Mouse (Mus musculus) stomach, postnatal 0 days (tissue): ENCODE results near the gene Tmem191c. TPM values are rescaled to one million over a fixed set of nuclear protein-coding genes. Genes with fewer than 3 reads are reported as not detected.

Experiments used
- ATAC-seq: fragments of 200-750 bp; cut with Nextera tagmentation; 2 replicates; pipeline ENCODE4 v1.8.0; 2017; ENCODE audit not compliant: low FRiP score, low TSS enrichment
- DNase-seq: peaks from one replicate; pipeline ENCODE4 v3.0.0-alpha.2; 2016; ENCODE audit warnings: low spot score
- H3K27ac ChIP-seq: fragments of 300-500 bp; sonication (generic); replicated peaks from 2 replicates; pipeline ENCODE4 v1.5.1; 2014; ENCODE audit warnings: mild to moderate bottlenecking, control low read depth
- H3K27me3 ChIP-seq: fragments of 300-500 bp; sonication (generic); 2 replicates; pipeline ENCODE4 v1.6.1; 2014; ENCODE audit warnings: low read length; ENCODE audit not compliant: control insufficient read depth, insufficient read depth
- H3K36me3 ChIP-seq: fragments of 300-500 bp; sonication (generic); 2 replicates; pipeline ENCODE4 v1.6.1; 2014; ENCODE audit warnings: low read length, mixed read lengths; ENCODE audit not compliant: control insufficient read depth, insufficient read depth
- H3K4me1 ChIP-seq: fragments of 300-500 bp; sonication (generic); replicated peaks from 2 replicates; pipeline ENCODE4 v1.6.1; 2014; ENCODE audit warnings: antibody characterized with exemption; ENCODE audit not compliant: control insufficient read depth, insufficient read depth
- H3K4me2 ChIP-seq: fragments of 300-500 bp; sonication (generic); replicated peaks from 2 replicates; pipeline ENCODE4 v1.6.1; 2014; ENCODE audit warnings: low read depth, mild to moderate bottlenecking, control low read depth, moderate library complexity
- H3K4me3 ChIP-seq: fragments of 300-500 bp; sonication (generic); 2 replicates; pipeline ENCODE4 v1.5.1; 2014; ENCODE audit warnings: low read depth, low read length, control low read depth
- H3K9ac ChIP-seq: fragments of 300-500 bp; sonication (generic); 2 replicates; pipeline ENCODE4 v1.6.1; 2014; ENCODE audit warnings: mild to moderate bottlenecking, low read length, control low read depth, mixed read lengths
- H3K9me3 ChIP-seq: fragments of 300-500 bp; sonication (generic); 2 replicates; pipeline ENCODE4 v1.6.1; 2016; ENCODE audit warnings: low read length; ENCODE audit not compliant: control insufficient read depth
- CTCF ChIP-seq: IDR thresholded peaks from 2 replicates; pipeline ENCODE4 v1.5.1; 2016; ENCODE audit warnings: antibody characterized with exemption, low read depth, mild to moderate bottlenecking, moderate library complexity
- EP300 ChIP-seq: optimal IDR thresholded peaks from 2 replicates; pipeline ENCODE3; 2016; ENCODE audit warnings: antibody characterized with exemption
- WGBS: fragments of 180-500 bp; shearing (Covaris S2); extraction: QIAGEN DNeasy Blood & Tissue Kit; methylation state at CpG from one replicate; pipeline ENCODE4 v1.1.7; 2014; 5-methylcytosine and 5-hydroxymethylcytosine counted together
- polyA plus RNA-seq: library from polyadenylated mRNA; unstranded; fragments of >200 nt; fragmentation: Nextera tagmentation; extraction: Ambion mirVana; gene quantifications from 2 replicates; pipeline ENCODE4 v1.2.1, GENCODE M21; 2015

Tmem191c gene
- polyA plus RNA-seq, 1 experiment from 2014 or later = 8.8 TPM

DNA sequence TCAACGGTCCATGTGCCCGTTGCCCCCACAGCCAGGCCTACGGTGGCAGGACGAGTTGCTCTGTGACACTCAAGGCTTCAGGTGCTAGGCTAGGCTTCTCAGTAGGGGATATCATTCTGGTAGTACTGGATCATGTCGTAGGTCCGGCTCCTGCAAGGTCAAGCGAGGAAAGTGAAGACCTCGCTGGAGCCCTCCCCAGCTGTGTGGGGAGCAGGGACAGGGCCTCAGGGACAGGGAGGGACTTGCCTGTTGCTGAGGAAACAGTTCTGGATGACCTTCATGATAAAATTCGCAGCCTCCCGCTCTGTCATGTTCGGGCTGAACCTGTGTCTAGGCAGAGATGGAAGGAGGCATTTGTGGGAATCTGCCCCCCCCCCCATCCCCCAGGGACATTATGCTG lies 4.6 kb downstream of the Tmem191c start:
- no peak overlapping the region for H3K4me2 ChIP-seq
- 86% methylated on average over 11 of the region's 11 CpGs for WGBS

DNA sequence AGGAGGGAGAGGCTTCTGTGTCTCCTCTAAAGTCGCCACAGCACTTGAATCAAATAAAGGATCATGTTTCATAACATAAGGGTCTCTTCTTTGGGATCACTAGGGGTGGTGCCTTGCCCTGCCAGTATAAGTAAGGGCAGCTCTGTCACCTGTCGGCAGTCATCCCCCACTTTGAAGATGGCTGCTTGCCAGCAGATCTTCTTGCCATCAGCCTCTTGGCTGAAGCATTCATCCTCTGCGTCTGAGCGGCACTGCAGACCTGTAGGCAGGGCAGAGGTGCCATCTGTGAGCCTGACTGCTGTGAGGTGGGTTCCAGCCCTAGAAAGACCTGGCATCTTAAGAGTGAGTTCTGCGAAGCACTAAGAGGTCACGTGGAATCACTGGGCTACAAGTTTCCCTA lies 7.3 kb downstream of the Tmem191c start:
- Histone ChIP-seq H3K27me3 (no peaks in the 10 kb centered on the region), H3K4me2 (no peak overlapping the region), H3K4me1 (no peaks in the 10 kb centered on the region), H3K27ac (no peak overlapping the region), H3K9ac (no peak overlapping the region), H3K9me3 (no peaks in the 10 kb centered on the region), H3K4me3 (no peak overlapping the region), H3K36me3 (peaks cover 19% of the 10 kb centered on the region)
- TF ChIP-seq EP300 (no peak), CTCF (no peak)
- ATAC-seq = no peak
- DNase-seq = no peak
- 72% methylated on average over 6 of the region's 6 CpGs for WGBS

More for the DNA sequence above, 4.6 kb downstream of the Tmem191c start:
- Histone ChIP-seq H3K27ac (no peak overlapping the region), H3K9ac (no peak overlapping the region), H3K36me3 (peaks cover 14% of the 10 kb centered on the region), H3K4me3 (no peak overlapping the region), H3K27me3 (no peaks in the 10 kb centered on the region), H3K9me3 (no peaks in the 10 kb centered on the region), H3K4me1 (peaks cover 6% of the 10 kb centered on the region; the same call in 1 of the 2 replicates)
- no peak for ATAC-seq
- DNase-seq = no peak
- TF ChIP-seq EP300 (no peak), CTCF (no peak)

DNA sequence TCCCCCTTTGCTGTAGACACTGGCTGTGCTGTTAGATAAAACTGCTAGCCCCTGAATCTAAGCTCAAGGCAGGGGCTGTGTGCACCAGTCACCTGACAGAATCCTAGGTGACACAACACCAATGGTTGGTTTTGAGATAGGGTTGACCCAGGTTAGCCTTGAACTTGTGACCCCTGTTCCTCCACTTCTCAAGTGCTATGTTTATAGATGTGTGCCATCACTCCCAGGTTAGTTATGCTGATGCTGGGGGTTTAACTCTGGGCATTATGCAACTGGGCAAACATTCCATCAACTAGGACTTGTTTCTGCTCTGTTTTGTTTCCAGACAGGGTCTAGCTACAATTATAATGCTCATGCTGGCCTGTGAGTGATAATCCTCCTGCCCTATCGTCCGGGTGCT lies 11.2 kb downstream of the Tmem191c start:
- Histone ChIP-seq H3K27me3 (no peaks in the 10 kb centered on the region), H3K4me3 (no peak overlapping the region), H3K4me1 (no peaks in the 10 kb centered on the region), H3K4me2 (no peak overlapping the region), H3K36me3 (peaks cover 18% of the 10 kb centered on the region), H3K9ac (no peak overlapping the region), H3K9me3 (no peaks in the 10 kb centered on the region), H3K27ac (no peak overlapping the region)
- TF ChIP-seq CTCF (no peak), EP300 (no peak)
- ATAC-seq = no peak
- 85% methylated on average over 2 of the region's 2 CpGs for WGBS
- DNase-seq = no peak

DNA sequence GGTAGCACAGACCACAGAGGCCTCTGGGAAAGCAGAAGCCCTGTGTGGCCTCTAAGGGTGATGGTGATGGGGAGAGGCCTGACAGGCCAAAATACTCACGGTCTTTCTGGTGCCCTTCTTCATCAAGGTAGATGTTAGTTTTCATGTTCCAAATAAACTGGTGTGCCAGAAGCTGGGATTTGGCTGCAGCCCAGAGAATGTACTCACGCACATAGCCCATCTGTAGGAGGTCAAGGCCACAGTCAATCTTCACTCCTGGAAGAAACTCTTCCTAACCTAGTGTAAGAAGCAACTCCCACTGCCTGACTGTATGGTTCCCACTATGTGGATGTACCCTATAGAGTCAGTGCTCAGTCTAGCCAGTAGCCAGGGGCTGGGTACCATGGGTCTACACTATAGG lies 15.1 kb downstream of the Tmem191c start:
- WGBS = 77% methylated on average over 2 of the region's 2 CpGs
- TF ChIP-seq CTCF = no peak
- no peak for TF ChIP-seq EP300
- no peaks in the 10 kb centered on the region for H3K4me1 ChIP-seq
- no peak overlapping the region for H3K4me2 ChIP-seq
- no peak for ATAC-seq
- no peak overlapping the region for H3K27ac ChIP-seq
- H3K9ac ChIP-seq = no peak overlapping the region
- H3K27me3 ChIP-seq = no peaks in the 10 kb centered on the region
- no peaks in the 10 kb centered on the region for H3K9me3 ChIP-seq
- peaks cover 19% of the 10 kb centered on the region for H3K36me3 ChIP-seq
- DNase-seq = no peak
- no peak overlapping the region for H3K4me3 ChIP-seq

DNA sequence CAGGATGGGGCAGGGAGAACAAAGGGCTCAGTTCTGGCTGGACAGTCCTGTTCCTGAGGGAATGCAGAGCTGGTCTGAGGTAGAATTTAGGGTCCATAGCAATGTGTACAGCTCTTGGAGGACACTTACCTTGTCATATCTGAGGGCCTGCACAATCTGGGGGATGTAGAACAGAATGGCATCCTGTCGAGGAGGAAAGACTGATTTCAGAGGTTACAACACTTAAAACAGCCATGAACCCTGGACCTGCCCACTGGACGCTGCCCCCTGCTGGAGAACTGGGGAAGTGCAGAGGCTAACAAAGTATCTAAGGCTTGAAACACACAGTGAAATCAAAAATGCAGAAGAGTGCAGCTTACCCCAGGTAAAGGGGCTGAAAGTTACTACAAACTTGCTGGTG lies 16.9 kb downstream of the Tmem191c start:
- H3K9ac ChIP-seq = no peak overlapping the region
- DNase-seq = peak; percentile 83
- no peak overlapping the region for H3K4me2 ChIP-seq
- no peaks in the 10 kb centered on the region for H3K27me3 ChIP-seq
- no peak for TF ChIP-seq EP300
- peak; percentile 95 for TF ChIP-seq CTCF
- H3K27ac ChIP-seq = no peak overlapping the region
- peaks cover 24% of the 10 kb centered on the region for H3K36me3 ChIP-seq
- no peak overlapping the region for H3K4me3 ChIP-seq
- no peak for ATAC-seq
- no peaks in the 10 kb centered on the region for H3K9me3 ChIP-seq
- H3K4me1 ChIP-seq = no peaks in the 10 kb centered on the region
- WGBS = 2% methylated on average over 2 of the region's 2 CpGs

DNA sequence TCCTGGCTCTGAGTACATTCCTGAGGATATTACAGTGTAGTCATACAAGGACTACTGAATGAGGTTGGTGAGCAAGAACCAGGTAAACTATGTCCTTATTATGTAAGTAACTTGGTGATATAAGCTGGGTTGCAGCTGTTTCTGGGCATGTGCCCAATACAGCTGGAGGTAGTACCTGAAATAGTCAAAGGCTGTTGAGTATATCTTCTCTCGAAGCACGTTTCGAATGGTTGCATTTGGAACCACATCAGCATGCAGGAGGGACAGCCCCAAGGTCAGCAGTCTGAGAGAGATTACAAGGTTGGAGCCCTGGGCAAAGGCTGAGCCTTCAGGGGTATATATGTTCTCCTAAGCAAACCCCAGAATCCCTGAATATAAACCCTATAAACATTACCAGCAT lies 24.9 kb downstream of the Tmem191c start:
- no peak overlapping the region for H3K4me3 ChIP-seq
- no peak overlapping the region for H3K4me2 ChIP-seq
- TF ChIP-seq CTCF (no peak), EP300 (no peak)
- ATAC-seq (no peak), DNase-seq (no peak)
- peaks cover 25% of the 10 kb centered on the region for H3K36me3 ChIP-seq
- H3K9me3 ChIP-seq = no peaks in the 10 kb centered on the region
- H3K27me3 ChIP-seq = no peaks in the 10 kb centered on the region
- no peak overlapping the region for H3K9ac ChIP-seq
- H3K27ac ChIP-seq = no peak overlapping the region
- 93% methylated on average over 3 of the region's 3 CpGs for WGBS
- H3K4me1 ChIP-seq = no peaks in the 10 kb centered on the region
